24 mouse cellular contexts compared by ENCODE assay signal in the genomic region with DNA sequence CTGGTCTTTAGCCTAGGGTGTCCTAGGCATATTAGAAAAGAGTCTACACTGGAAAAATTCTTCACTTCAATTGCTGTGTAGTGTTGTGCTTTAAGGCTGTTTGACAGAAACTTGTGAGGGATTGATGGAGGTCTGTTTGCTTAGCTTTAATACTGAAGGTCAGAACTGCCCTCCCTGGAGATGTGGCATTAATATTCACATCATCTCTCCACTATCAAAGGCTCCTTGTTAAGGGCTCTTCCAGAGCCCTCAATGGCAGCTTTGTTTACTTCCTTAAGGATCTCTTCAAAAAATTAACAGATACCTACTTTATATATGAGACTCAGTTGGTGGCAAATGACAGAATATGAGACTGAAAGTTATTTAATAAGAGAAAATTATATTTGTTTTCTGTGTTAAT.
DNase-seq lines count a peak whose midpoint lies in the region; ATAC-seq and TF ChIP-seq lines count a peak whose summit lies in the region.
"Had no signal": no experiment of that assay in that cellular context is flagged by ENCODE, and none has a peak within 500 bp of the region (broad histone marks: within the 10 kb centered on the region; RNA-seq: fewer than 3 reads in every experiment).

No protein-coding gene starts in this region.

- H3K27ac ChIP-seq in hindbrain, embryonic 16.5 days (ENCODE audit: low read depth, low read length), result no peak overlapping the region
- H3K27ac ChIP-seq in hindbrain, embryonic 14.5 days, result no peak overlapping the region
- peak overlapping the region; percentile 19; the same call in 1 of the 2 replicates for H3K27ac ChIP-seq in layer of hippocampus, adult 2 months
- no peak overlapping the region for H3K27ac ChIP-seq in midbrain, embryonic 14.5 days (replicated peaks; ENCODE audit: low read depth, low read length)
- no peak overlapping the region for H3K27ac ChIP-seq in midbrain, embryonic 13.5 days
- H3K27ac ChIP-seq: embryonic facial prominence, embryonic 10.5 days; embryonic facial prominence, embryonic 12.5 days; forebrain, embryonic 13.5 days; forebrain, embryonic 15.5 days had no signal

- no peaks in the 10 kb centered on the region for H3K36me3 ChIP-seq in hindbrain, embryonic 16.5 days (ENCODE audit: control insufficient read depth, insufficient read depth, low read length)
- no peaks in the 10 kb centered on the region for H3K36me3 ChIP-seq in hindbrain, embryonic 14.5 days (replicated peaks; ENCODE audit: control insufficient read depth, insufficient read depth)
- no peaks in the 10 kb centered on the region for H3K36me3 ChIP-seq in midbrain, embryonic 14.5 days (ENCODE audit: control insufficient read depth, insufficient read depth, low read length)
- no peaks in the 10 kb centered on the region for H3K36me3 ChIP-seq in midbrain, embryonic 13.5 days
- H3K36me3 ChIP-seq: embryonic facial prominence, embryonic 10.5 days; embryonic facial prominence, embryonic 12.5 days; forebrain, embryonic 15.5 days; G1E had no signal

- no peaks in the 10 kb centered on the region for H3K4me1 ChIP-seq in hindbrain, embryonic 16.5 days (ENCODE audit: control insufficient read depth, insufficient read depth, low read depth, low read length)
- no peaks in the 10 kb centered on the region for H3K4me1 ChIP-seq in hindbrain, embryonic 14.5 days (replicated peaks; ENCODE audit: control insufficient read depth, insufficient read depth, low read length)
- H3K4me1 ChIP-seq in midbrain, embryonic 14.5 days (ENCODE audit: control insufficient read depth, insufficient read depth, low read length), result peaks cover 6% of the 10 kb centered on the region; the same call in 1 of the 2 replicates
- no peaks in the 10 kb centered on the region for H3K4me1 ChIP-seq in midbrain, embryonic 13.5 days (replicated peaks)
- H3K4me1 ChIP-seq: embryonic facial prominence, embryonic 10.5 days; embryonic facial prominence, embryonic 12.5 days; forebrain, embryonic 13.5 days; forebrain, embryonic 15.5 days had no signal

- H3K9ac ChIP-seq in hindbrain, embryonic 16.5 days (ENCODE audit: low read depth, low read length), result no peak overlapping the region
- H3K9ac ChIP-seq in hindbrain, embryonic 14.5 days, result no peak overlapping the region
- no peak overlapping the region for H3K9ac ChIP-seq in midbrain, embryonic 14.5 days (replicated peaks; ENCODE audit: low read length)
- no peak overlapping the region for H3K9ac ChIP-seq in midbrain, embryonic 13.5 days (replicated peaks)
- H3K9ac ChIP-seq: embryonic facial prominence, embryonic 12.5 days; forebrain, embryonic 13.5 days; forebrain, embryonic 15.5 days had no signal

- H3K9me3 ChIP-seq in hindbrain, embryonic 16.5 days (ENCODE audit: control insufficient read depth, low read length), result no peaks in the 10 kb centered on the region
- no peaks in the 10 kb centered on the region for H3K9me3 ChIP-seq in hindbrain, embryonic 14.5 days (ENCODE audit: control insufficient read depth, low read length)
- H3K9me3 ChIP-seq in midbrain, embryonic 14.5 days (ENCODE audit: control insufficient read depth, low read length), result no peaks in the 10 kb centered on the region
- no peaks in the 10 kb centered on the region for H3K9me3 ChIP-seq in midbrain, embryonic 13.5 days
- H3K9me3 ChIP-seq: embryonic facial prominence, embryonic 10.5 days; embryonic facial prominence, embryonic 12.5 days; forebrain, embryonic 13.5 days; forebrain, embryonic 15.5 days had no signal

- H3K27me3 ChIP-seq in hindbrain, embryonic 16.5 days (replicated peaks; ENCODE audit: control insufficient read depth, insufficient read depth, low read length), result no peaks in the 10 kb centered on the region
- H3K27me3 ChIP-seq in hindbrain, embryonic 14.5 days (ENCODE audit: control insufficient read depth, insufficient read depth, low read length), result no peaks in the 10 kb centered on the region
- H3K27me3 ChIP-seq in midbrain, embryonic 14.5 days (ENCODE audit: control insufficient read depth, insufficient read depth, low read length), result no peaks in the 10 kb centered on the region
- H3K27me3 ChIP-seq in midbrain, embryonic 13.5 days, result no peaks in the 10 kb centered on the region
- H3K27me3 ChIP-seq: CH12.LX; embryonic facial prominence, embryonic 12.5 days; forebrain, embryonic 13.5 days; forebrain, embryonic 15.5 days had no signal

- no peak for TF ChIP-seq CTCF in layer of hippocampus, adult 2 months (conservative IDR thresholded peaks at IDR 0.05)

- no peak overlapping the region for H3K4me2 ChIP-seq in hindbrain, embryonic 16.5 days (ENCODE audit: low read length)
- H3K4me2 ChIP-seq in hindbrain, embryonic 14.5 days (replicated peaks), result no peak overlapping the region
- H3K4me2 ChIP-seq in midbrain, embryonic 14.5 days (ENCODE audit: low read length), result no peak overlapping the region
- H3K4me2 ChIP-seq in midbrain, embryonic 13.5 days (replicated peaks), result no peak overlapping the region
- H3K4me2 ChIP-seq: embryonic facial prominence, embryonic 12.5 days; forebrain, embryonic 13.5 days; forebrain, embryonic 15.5 days had no signal

- H3K4me3 ChIP-seq in hindbrain, embryonic 16.5 days (ENCODE audit: low read length), result no peak overlapping the region
- H3K4me3 ChIP-seq in hindbrain, embryonic 14.5 days (replicated peaks; ENCODE audit: low read length), result no peak overlapping the region
- no peak overlapping the region for H3K4me3 ChIP-seq in layer of hippocampus, adult 2 months
- no peak overlapping the region for H3K4me3 ChIP-seq in midbrain, embryonic 14.5 days (replicated peaks; ENCODE audit: low read depth, low read length)
- no peak overlapping the region for H3K4me3 ChIP-seq in midbrain, embryonic 13.5 days (replicated peaks)
- H3K4me3 ChIP-seq: embryonic facial prominence, embryonic 10.5 days; embryonic facial prominence, embryonic 12.5 days; forebrain, embryonic 13.5 days; forebrain, embryonic 15.5 days had no signal

- peak; percentile 63; the same call in 1 of the 2 replicates for ATAC-seq in hindbrain, embryonic 16.5 days
- ATAC-seq in hindbrain, embryonic 14.5 days (ENCODE audit: low FRiP score), result no peak
- no peak for ATAC-seq in midbrain, embryonic 14.5 days (ENCODE audit: low FRiP score, low TSS enrichment)
- no peak for ATAC-seq in midbrain, embryonic 13.5 days
- ATAC-seq: activated CD4-positive, CD25-positive, alpha-beta regulatory T cell, adult 4 months; CD4-positive, CD25-positive, alpha-beta regulatory T cell, adult 4 months; forebrain, embryonic 13.5 days; forebrain, embryonic 15.5 days; Patski had no signal

- DNase-seq in hindbrain, embryonic 14.5 days (ENCODE audit: low spot score), result no peak
- DNase-seq in layer of hippocampus, adult 2 months (ENCODE audit: low spot score in 2 of 2), result no peak
- no peak for DNase-seq in layer of hippocampus, postnatal 10 days (ENCODE audit: low spot score in 2 of 2)
- DNase-seq in midbrain, embryonic 14.5 days, result peak; percentile 21
- DNase-seq: adrenal gland, adult 8-10 months; adrenal gland, postnatal 14 days; adrenal gland, postnatal 36 days; B cell, adult 2 months; cerebellum, adult 11-12 months; cerebellum, adult 2 months; cerebellum, adult 9-10 months; cerebellum, postnatal 10 days; cerebellum, postnatal 25 days had no signal
